Mouse (Mus musculus) MEL (cell line): ENCODE data around the gene Asb1. TPM values are rescaled to one million over a fixed set of nuclear protein-coding genes. Genes with fewer than 3 reads are reported as not detected.

Source experiments
- DNase-seq: peaks from one replicate; pipeline ENCODE4 v3.0.0; 2011; ENCODE audit warnings: low read depth, low spot score
- H3K27ac ChIP-seq: 2 replicates; pipeline ENCODE4 v1.5.1; 2012; ENCODE audit warnings: low read depth, mild to moderate bottlenecking, control low read depth, low read length, moderate library complexity; ENCODE audit not compliant: control insufficient read depth
- H3K27me3 ChIP-seq, 2 experiments: fragments of 150-350 bp in 1 of 2; sonication (generic) in 1 of 2; 2 replicates each; pipeline ENCODE4 v1.6.1; 2012; ENCODE audit warnings: low read length in 2 of 2, mild to moderate bottlenecking in 2 of 2, improper control_type of control experiment in 1 of 2, moderate library complexity in 1 of 2; ENCODE audit not compliant: insufficient read depth in 2 of 2, control insufficient read depth in 1 of 2
- H3K36me3 ChIP-seq, 2 experiments: 2 replicates each; pipeline ENCODE4 v1.6.1; 2012 to 2014; ENCODE audit warnings: low read length in 2 of 2, improper control_type of control experiment in 1 of 2, inconsistent platforms in 1 of 2, mild to moderate bottlenecking in 1 of 2; ENCODE audit not compliant: insufficient read depth in 2 of 2, control insufficient read depth in 1 of 2
- H3K4me1 ChIP-seq, 2 experiments: fragments of 150-350 bp in 1 of 2; sonication (generic) in 1 of 2; 2 replicates each; pipeline ENCODE4 v1.6.1; 2012; ENCODE audit warnings: low read length in 2 of 2, improper control_type of control experiment in 1 of 2, mild to moderate bottlenecking in 1 of 2; ENCODE audit not compliant: insufficient read depth in 2 of 2, control insufficient read depth in 1 of 2
- H3K4me3 ChIP-seq, 2 experiments: fragments of 150-350 bp in 1 of 2; sonication (generic) in 1 of 2; 2 replicates each; pipeline ENCODE4 v1.5.1; 2012; ENCODE audit warnings: low read depth in 2 of 2, low read length in 2 of 2, mild to moderate bottlenecking in 2 of 2, moderate library complexity in 2 of 2, control low read depth in 1 of 2, improper control_type of control experiment in 1 of 2; ENCODE audit not compliant: control insufficient read depth in 1 of 2, insufficient read depth in 1 of 2
- H3K79me2 ChIP-seq: 2 replicates; pipeline ENCODE4 v1.6.1; 2012; ENCODE audit warnings: mild to moderate bottlenecking, low read length, moderate library complexity; ENCODE audit not compliant: control insufficient read depth, poor library complexity, insufficient read depth
- H3K9ac ChIP-seq: 2 replicates; pipeline ENCODE4 v1.6.1; 2012; ENCODE audit warnings: low read depth, mild to moderate bottlenecking, control low read depth, low read length, moderate library complexity; ENCODE audit not compliant: control insufficient read depth, poor library complexity, severe bottlenecking
- H3K9me3 ChIP-seq: fragments of 150-350 bp; sonication (generic); replicated peaks from 2 replicates; pipeline ENCODE4 v1.6.1; 2012; ENCODE audit warnings: mild to moderate bottlenecking, low read length, improper control_type of control experiment, moderate library complexity; ENCODE audit not compliant: insufficient read depth
- BHLHE40 ChIP-seq: IDR thresholded peaks from 2 replicates; pipeline ENCODE4 v1.6.1; 2012; ENCODE audit warnings: low read depth, mild to moderate bottlenecking, inconsistent platforms, low read length, improper control_type of control experiment, borderline replicate concordance
- CHD1 ChIP-seq: IDR thresholded peaks from 2 replicates; pipeline ENCODE4 v1.6.1; 2012; ENCODE audit warnings: low read depth, mild to moderate bottlenecking, inconsistent platforms, low read length, improper control_type of control experiment
- CHD2 ChIP-seq: IDR thresholded peaks from 2 replicates; pipeline ENCODE4 v1.6.1; 2011; ENCODE audit warnings: low read length, improper control_type of control experiment
- CTCF ChIP-seq, 3 experiments: IDR thresholded peaks in 2 of 3; conservative IDR thresholded peaks in 1 of 3; 2 replicates each; pipeline ENCODE4 v1.5.1; 2011 to 2012; ENCODE audit warnings: low read length in 3 of 3, low read depth in 2 of 3, mild to moderate bottlenecking in 2 of 3, improper control_type of control experiment in 1 of 3, inconsistent platforms in 1 of 3, mixed read lengths in 1 of 3, moderate library complexity in 1 of 3; ENCODE audit not compliant: control insufficient read depth in 1 of 3, insufficient read depth in 1 of 3, poor library complexity in 1 of 3, severe bottlenecking in 1 of 3
- ELF1 ChIP-seq: IDR thresholded peaks from 2 replicates; pipeline ENCODE4 v1.6.1; 2014; ENCODE audit warnings: low read depth, mild to moderate bottlenecking, inconsistent platforms, low read length, improper control_type of control experiment, moderate library complexity
- EP300 ChIP-seq, 2 experiments: IDR thresholded peaks; 2 replicates each; pipeline ENCODE4 v1.6.1; 2011; ENCODE audit warnings: improper control_type of control experiment in 2 of 2, low read length in 2 of 2, low read depth in 1 of 2, mild to moderate bottlenecking in 1 of 2
- ETS1 ChIP-seq: IDR thresholded peaks from 2 replicates; pipeline ENCODE4 v1.6.1; 2012; ENCODE audit warnings: low read depth, mild to moderate bottlenecking, inconsistent platforms, low read length, improper control_type of control experiment, moderate library complexity
- GATA1 ChIP-seq: IDR thresholded peaks from 2 replicates; pipeline ENCODE4 v1.6.1; 2011; ENCODE audit warnings: low read depth, low read length, improper control_type of control experiment
- HCFC1 ChIP-seq: IDR thresholded peaks from 2 replicates; pipeline ENCODE4 v1.6.1; 2012; ENCODE audit warnings: low read depth, mild to moderate bottlenecking, inconsistent platforms, low read length, improper control_type of control experiment, moderate library complexity
- JUND ChIP-seq: IDR thresholded peaks from 2 replicates; pipeline ENCODE4 v1.6.1; 2011; ENCODE audit warnings: low read depth, mild to moderate bottlenecking, improper control_type of control experiment, low read length
- MAFK ChIP-seq: IDR thresholded peaks from 2 replicates; pipeline ENCODE4 v1.6.1; 2011; ENCODE audit warnings: low read depth, mild to moderate bottlenecking, low read length, improper control_type of control experiment, borderline replicate concordance
- MAX ChIP-seq: IDR thresholded peaks from 2 replicates; pipeline ENCODE4 v1.6.1; 2011; ENCODE audit warnings: low read length, improper control_type of control experiment
- MAZ ChIP-seq: IDR thresholded peaks from 2 replicates; pipeline ENCODE4 v1.6.1; 2012; ENCODE audit warnings: low read depth, mild to moderate bottlenecking, inconsistent platforms, low read length, improper control_type of control experiment
- MEF2A ChIP-seq: IDR thresholded peaks from 2 replicates; pipeline ENCODE4 v1.6.1; 2014; ENCODE audit warnings: low read depth, mild to moderate bottlenecking, inconsistent platforms, low read length, improper control_type of control experiment; ENCODE audit not compliant: poor library complexity, insufficient replicate concordance, severe bottlenecking; ENCODE audit errors: extremely low read depth
- MYB ChIP-seq: IDR thresholded peaks from 2 replicates; pipeline ENCODE4 v1.6.1; 2011; ENCODE audit warnings: mild to moderate bottlenecking, low read depth, low read length, improper control_type of control experiment
- NELFE ChIP-seq: IDR thresholded peaks from 2 replicates; pipeline ENCODE4 v1.6.1; 2011; ENCODE audit warnings: low read depth, low read length, improper control_type of control experiment
- POLR2A ChIP-seq, 2 experiments: IDR thresholded peaks; 2 replicates each; pipeline ENCODE4 v1.6.1; 2011 to 2012; ENCODE audit warnings: low read length in 2 of 2, mild to moderate bottlenecking in 2 of 2, control low read depth in 1 of 2, improper control_type of control experiment in 1 of 2, low read depth in 1 of 2, moderate library complexity in 1 of 2; ENCODE audit not compliant: control insufficient read depth in 1 of 2, insufficient read depth in 1 of 2, poor library complexity in 1 of 2
- POLR2AphosphoS2 ChIP-seq: IDR thresholded peaks from 2 replicates; pipeline ENCODE4 v1.6.1; 2011; ENCODE audit warnings: low read length, improper control_type of control experiment
- SIN3A ChIP-seq: IDR thresholded peaks from 2 replicates; pipeline ENCODE4 v1.6.1; 2012; ENCODE audit warnings: low read length, improper control_type of control experiment, inconsistent platforms
- SMC3 ChIP-seq: IDR thresholded peaks from 2 replicates; pipeline ENCODE4 v1.6.1; 2011; ENCODE audit warnings: low read depth, low read length, improper control_type of control experiment
- TCF12 ChIP-seq: IDR thresholded peaks from 2 replicates; pipeline ENCODE4 v1.6.1; 2014; ENCODE audit warnings: low read depth, mild to moderate bottlenecking, inconsistent platforms, low read length, improper control_type of control experiment, moderate library complexity
- USF1 ChIP-seq: IDR thresholded peaks from 2 replicates; pipeline ENCODE4 v1.6.1; 2014; ENCODE audit warnings: low read depth, mild to moderate bottlenecking, inconsistent platforms, low read length, improper control_type of control experiment, moderate library complexity
- USF2 ChIP-seq, 2 experiments: IDR thresholded peaks; 2 replicates each; pipeline ENCODE4 v1.6.1; 2011 to 2012; ENCODE audit warnings: improper control_type of control experiment in 2 of 2, low read length in 2 of 2, borderline replicate concordance in 1 of 2, inconsistent platforms in 1 of 2, low read depth in 1 of 2, mild to moderate bottlenecking in 1 of 2; ENCODE audit not compliant: insufficient read depth in 1 of 2
- ZC3H11A ChIP-seq: IDR thresholded peaks from 2 replicates; pipeline ENCODE4 v1.6.1; 2012; ENCODE audit warnings: low read depth, mild to moderate bottlenecking, inconsistent platforms, low read length, improper control_type of control experiment
- ZKSCAN1 ChIP-seq: IDR thresholded peaks from 2 replicates; pipeline ENCODE4 v1.6.1; 2012; ENCODE audit warnings: low read depth, mild to moderate bottlenecking, inconsistent platforms, low read length, improper control_type of control experiment, moderate library complexity
- ZMIZ1 ChIP-seq: IDR thresholded peaks from 2 replicates; pipeline ENCODE4 v1.6.1; 2012; ENCODE audit warnings: low read depth, mild to moderate bottlenecking, inconsistent platforms, low read length, improper control_type of control experiment, moderate library complexity
- ZNF384 ChIP-seq: IDR thresholded peaks from 2 replicates; pipeline ENCODE4 v1.6.1; 2012; ENCODE audit warnings: low read depth, mild to moderate bottlenecking, inconsistent platforms, low read length, improper control_type of control experiment
- polyA plus RNA-seq, 2 experiments: library from polyadenylated mRNA; stranded (reverse) in 1 of 2; unstranded in 1 of 2; fragments of >175 nt in 1 of 2; fragments of >200 nt in 1 of 2; gene quantifications; 2 replicates each; pipeline versions ENCODE4 v1.2.1 to v1.2.4; 2012; ENCODE audit warnings: low replicate concordance in 2 of 2, low read depth in 1 of 2; ENCODE audit not compliant: insufficient read length in 2 of 2, insufficient read depth in 1 of 2, missing spikeins in 1 of 2
- total RNA-seq: library from RNA; depleted of rRNA; stranded (reverse); fragments of 300-350 nt; gene quantifications from 2 replicates; pipeline ENCODE4 v1.2.3, GENCODE M21; 2012

The Asb1 gene
- total and polyA plus RNA-seq, 3 experiments: 37.9 to 41.3 TPM; not detected in 1

DNA sequence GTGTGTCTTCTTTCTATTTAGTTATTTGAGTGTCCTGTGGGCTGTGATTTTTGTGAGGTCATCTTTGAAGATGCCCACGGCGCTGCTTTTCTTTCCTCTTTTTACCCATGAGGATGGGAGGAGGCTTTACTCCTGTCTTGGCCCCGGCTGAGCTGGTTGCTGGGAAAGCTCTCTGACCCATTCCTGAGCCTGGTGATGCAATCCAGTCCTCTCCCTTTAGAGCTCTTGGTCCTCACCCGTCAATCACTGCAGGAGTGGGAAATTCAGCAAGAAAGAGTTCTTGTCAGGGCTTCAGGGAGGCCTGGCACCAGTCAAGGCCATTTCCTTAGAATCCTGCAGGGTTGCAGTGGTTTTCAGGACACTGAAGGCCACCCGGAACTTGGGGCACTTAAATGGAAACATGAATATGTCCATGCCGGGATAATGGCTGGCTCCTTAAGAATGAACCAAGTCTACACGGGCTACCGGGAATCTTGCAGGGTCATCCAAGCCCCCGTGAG, 55.2 kb downstream of the Asb1 start:
- Histone ChIP-seq H3K4me3 (no peak overlapping the region), H3K79me2 (no peaks in the 10 kb centered on the region), H3K27me3 (no peaks in the 10 kb centered on the region), H3K9me3 (no peaks in the 10 kb centered on the region), H3K36me3 (no peaks in the 10 kb centered on the region), H3K9ac (no peak overlapping the region), H3K27ac (no peak overlapping the region), H3K4me1 (no peaks in the 10 kb centered on the region; a peak in 1 of 4 replicates)
- no peak for TF ChIP-seq NELFE
- no peak for TF ChIP-seq HCFC1
- no peak for TF ChIP-seq POLR2AphosphoS2
- no peak for TF ChIP-seq EP300 (IDR thresholded peaks at IDR 0.05; ENCODE audit: low read depth in 1 of 2, low read length in 2 of 2)
- TF ChIP-seq MEF2A: no peak
- no peak for TF ChIP-seq MAZ
- no peak for TF ChIP-seq USF2 (IDR thresholded peaks at IDR 0.05; ENCODE audit: borderline replicate concordance in 1 of 2, insufficient read depth in 1 of 2, low read depth in 1 of 2, low read length in 2 of 2)
- no peak for TF ChIP-seq GATA1
- no peak for TF ChIP-seq ETS1
- no peak for TF ChIP-seq ZNF384
- TF ChIP-seq ELF1: no peak
- no peak for TF ChIP-seq SMC3
- TF ChIP-seq MAX: no peak
- TF ChIP-seq MAFK: no peak
- no peak for DNase-seq

DNA sequence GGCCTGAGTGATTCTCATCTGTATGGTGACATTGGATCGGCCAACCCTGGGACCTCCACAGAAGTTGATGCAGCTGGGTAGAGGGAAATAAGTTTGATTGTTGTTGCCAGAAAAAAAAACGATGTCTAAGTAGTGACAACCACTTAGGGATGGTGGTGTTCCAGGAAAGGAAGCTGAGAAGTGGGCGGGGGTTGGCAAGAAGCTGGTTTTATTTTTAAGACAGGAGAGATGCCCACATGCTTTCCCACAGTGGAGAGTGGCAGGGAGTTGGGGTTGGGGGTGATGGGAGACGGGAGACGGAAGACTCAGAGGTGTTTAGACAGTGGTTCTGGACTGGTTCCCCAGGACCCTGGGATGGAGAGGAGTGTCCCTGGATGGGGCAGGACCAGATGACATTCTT, 57.3 kb downstream of the Asb1 start:
- no peak for DNase-seq
- Histone ChIP-seq H3K9ac (no peak overlapping the region), H3K4me1 (no peaks in the 10 kb centered on the region; a peak in 1 of 4 replicates), H3K36me3 (no peaks in the 10 kb centered on the region), H3K79me2 (no peaks in the 10 kb centered on the region), H3K4me3 (no peak overlapping the region), H3K27me3 (no peaks in the 10 kb centered on the region), H3K27ac (no peak overlapping the region), H3K9me3 (no peaks in the 10 kb centered on the region)
- no peak for TF ChIP-seq SIN3A
- TF ChIP-seq CTCF (IDR thresholded peaks at IDR 0.05 in 2 of 3, conservative IDR thresholded peaks at IDR 0.05 in 1 of 3; ENCODE audit: control insufficient read depth in 1 of 3, insufficient read depth in 1 of 3, low read depth in 2 of 3, low read length in 3 of 3, poor library complexity in 1 of 3, severe bottlenecking in 1 of 3): no peak
- TF ChIP-seq MAZ: no peak
- no peak for TF ChIP-seq ZKSCAN1
- TF ChIP-seq ZMIZ1: no peak
- no peak for TF ChIP-seq CHD2
- TF ChIP-seq POLR2A (IDR thresholded peaks at IDR 0.05; ENCODE audit: control insufficient read depth in 1 of 2, insufficient read depth in 1 of 2, low read depth in 1 of 2, low read length in 2 of 2, poor library complexity in 1 of 2): no peak
- TF ChIP-seq ETS1: no peak
- TF ChIP-seq NELFE: no peak
- no peak for TF ChIP-seq MYB
- no peak for TF ChIP-seq JUND
- no peak for TF ChIP-seq USF2 (IDR thresholded peaks at IDR 0.05; ENCODE audit: borderline replicate concordance in 1 of 2, insufficient read depth in 1 of 2, low read depth in 1 of 2, low read length in 2 of 2)
- TF ChIP-seq ZNF384: no peak
- TF ChIP-seq USF1: no peak
- TF ChIP-seq MAFK: no peak
- TF ChIP-seq CHD1: no peak
- no peak for TF ChIP-seq MAX
- TF ChIP-seq TCF12: no peak
- no peak for TF ChIP-seq ZC3H11A
- no peak for TF ChIP-seq BHLHE40
